Mouse (Mus musculus) erythroblast, embryonic 14.5 days (primary cell): Measurements from ENCODE around the gene Ttc29. TPM values are rescaled to one million over a fixed set of nuclear protein-coding genes. Genes with fewer than 3 reads are reported as not detected.

Source experiments
- H3K27me3 ChIP-seq: 2 replicates; pipeline ENCODE4 v1.6.1; 2012; ENCODE audit warnings: inconsistent platforms; ENCODE audit not compliant: control insufficient read depth
- H3K36me3 ChIP-seq: 2 replicates; pipeline ENCODE4 v1.6.1; 2012; ENCODE audit warnings: mild to moderate bottlenecking, inconsistent platforms; ENCODE audit not compliant: control insufficient read depth
- H3K4me1 ChIP-seq: 2 replicates; pipeline ENCODE4 v1.6.1; 2012; ENCODE audit warnings: inconsistent platforms; ENCODE audit not compliant: control insufficient read depth
- H3K4me3 ChIP-seq: replicated peaks from 2 replicates; pipeline ENCODE3; 2012; ENCODE audit warnings: moderate library complexity, mild to moderate bottlenecking, inconsistent platforms
- H3K9me3 ChIP-seq: 2 replicates; pipeline ENCODE4 v1.6.1; 2012; ENCODE audit warnings: low read length, inconsistent platforms, mixed read lengths; ENCODE audit not compliant: control insufficient read depth
- GATA1 ChIP-seq: IDR thresholded peaks from 2 replicates; pipeline ENCODE4 v1.6.1; 2012; ENCODE audit warnings: low read length, inconsistent platforms, mixed read lengths
- TAL1 ChIP-seq: IDR thresholded peaks from 3 replicates; pipeline ENCODE4 v1.6.1; 2012; ENCODE audit warnings: low read length, inconsistent platforms, mixed read lengths
- polyA plus RNA-seq: library from polyadenylated mRNA; stranded (reverse); fragments of >175 nt; gene quantifications from 2 replicates; pipeline ENCODE4 v1.2.3, GENCODE M21; 2012

Ttc29 gene
- not detected in 2 replicates for polyA plus RNA-seq

GRCm38 (mm10) chr8:78213074-78213473 lies at the start of gene Ttc29:
Gene Ttc29 (plus strand): TSS chr8:78213297.
- no peak within 1 kb of the TSS for H3K4me3 ChIP-seq
- H3K4me1 ChIP-seq, result no peaks in the 10 kb centered on the region
- TF ChIP-seq GATA1 (no peak), TAL1 (no peak)
- no peaks in the 10 kb centered on the region for H3K27me3 ChIP-seq
- no peaks in the 10 kb centered on the region for H3K9me3 ChIP-seq
- H3K36me3 ChIP-seq, result no peaks in the 10 kb centered on the region

- no peaks in the 10 kb centered on the region for H3K27me3 ChIP-seq
- peaks cover 17% of the 10 kb centered on the region for H3K9me3 ChIP-seq
- no peak for TF ChIP-seq GATA1
- TF ChIP-seq TAL1, result no peak
- H3K4me1 ChIP-seq, result no peaks in the 10 kb centered on the region
- H3K4me3 ChIP-seq, result no peak overlapping the region
- no peaks in the 10 kb centered on the region for H3K36me3 ChIP-seq
Measured at GRCm38 (mm10) chr8:78171351-78171750, 41.7 kb upstream of the Ttc29 start.

GRCm38 (mm10) chr8:78182654-78183053 lies 30.4 kb upstream of the Ttc29 start:
- H3K9me3 ChIP-seq, result no peaks in the 10 kb centered on the region
- no peak for TF ChIP-seq TAL1
- TF ChIP-seq GATA1, result no peak
- H3K27me3 ChIP-seq, result no peaks in the 10 kb centered on the region
- no peaks in the 10 kb centered on the region for H3K36me3 ChIP-seq
- H3K4me3 ChIP-seq, result no peak overlapping the region
- no peaks in the 10 kb centered on the region for H3K4me1 ChIP-seq

- TF ChIP-seq TAL1 (no peak), GATA1 (no peak)
- H3K4me1 ChIP-seq, result no peaks in the 10 kb centered on the region
- H3K9me3 ChIP-seq, result no peaks in the 10 kb centered on the region
Measured at GRCm38 (mm10) chr8:78183414-78183813, 29.7 kb upstream of the Ttc29 start.

GRCm38 (mm10) chr8:78187087-78187486 lies 26.0 kb upstream of the Ttc29 start:
- no peak for TF ChIP-seq TAL1
- TF ChIP-seq GATA1, result no peak
- Histone ChIP-seq H3K9me3 (no peaks in the 10 kb centered on the region), H3K27me3 (no peaks in the 10 kb centered on the region), H3K4me1 (no peaks in the 10 kb centered on the region), H3K36me3 (no peaks in the 10 kb centered on the region), H3K4me3 (no peak overlapping the region)

More at GRCm38 (mm10) chr8:78183414-78183813, 29.7 kb upstream of the Ttc29 start:
- no peaks in the 10 kb centered on the region for H3K36me3 ChIP-seq
- no peak overlapping the region for H3K4me3 ChIP-seq
- no peaks in the 10 kb centered on the region for H3K27me3 ChIP-seq

- no peaks in the 10 kb centered on the region for H3K4me1 ChIP-seq
- no peak for TF ChIP-seq TAL1
- no peak for TF ChIP-seq GATA1
- no peaks in the 10 kb centered on the region for H3K9me3 ChIP-seq
- no peak overlapping the region for H3K4me3 ChIP-seq
- H3K36me3 ChIP-seq, result no peaks in the 10 kb centered on the region
- H3K27me3 ChIP-seq, result no peaks in the 10 kb centered on the region
Measured at GRCm38 (mm10) chr8:78204229-78204628, 8.9 kb upstream of the Ttc29 start.

- H3K4me3 ChIP-seq, result no peak overlapping the region
- TF ChIP-seq GATA1 (no peak), TAL1 (no peak)
- H3K9me3 ChIP-seq, result no peaks in the 10 kb centered on the region
- H3K27me3 ChIP-seq, result no peaks in the 10 kb centered on the region
- H3K36me3 ChIP-seq, result no peaks in the 10 kb centered on the region
- H3K4me1 ChIP-seq, result no peaks in the 10 kb centered on the region
Measured at GRCm38 (mm10) chr8:78210424-78210823, 2.7 kb upstream of the Ttc29 start.

- Histone ChIP-seq H3K4me3 (no peak overlapping the region), H3K4me1 (no peaks in the 10 kb centered on the region), H3K36me3 (no peaks in the 10 kb centered on the region), H3K9me3 (no peaks in the 10 kb centered on the region), H3K27me3 (no peaks in the 10 kb centered on the region)
- no peak for TF ChIP-seq TAL1
- no peak for TF ChIP-seq GATA1
Measured at GRCm38 (mm10) chr8:78214645-78215044, 1.5 kb downstream of the Ttc29 start.

- Histone ChIP-seq H3K36me3 (no peaks in the 10 kb centered on the region), H3K27me3 (no peaks in the 10 kb centered on the region), H3K4me3 (no peak overlapping the region), H3K9me3 (no peaks in the 10 kb centered on the region), H3K4me1 (no peaks in the 10 kb centered on the region)
- TF ChIP-seq TAL1, result no peak
- TF ChIP-seq GATA1, result no peak
Measured at GRCm38 (mm10) chr8:78226087-78226486, 13.0 kb downstream of the Ttc29 start.

- H3K27me3 ChIP-seq, result no peaks in the 10 kb centered on the region
- H3K4me1 ChIP-seq, result no peaks in the 10 kb centered on the region
- TF ChIP-seq TAL1 (no peak), GATA1 (no peak)
- H3K36me3 ChIP-seq, result no peaks in the 10 kb centered on the region
- no peak overlapping the region for H3K4me3 ChIP-seq
- no peaks in the 10 kb centered on the region for H3K9me3 ChIP-seq
Measured at GRCm38 (mm10) chr8:78230721-78231120, 17.6 kb downstream of the Ttc29 start.
